Mouse (Mus musculus) lung, postnatal 0 days (tissue): ENCODE data around the gene D030056L22Rik. TPM values are rescaled to one million over a fixed set of nuclear protein-coding genes. Genes with fewer than 3 reads are reported as not detected.

Experiments
- ATAC-seq: fragments of 200-750 bp; cut with Nextera tagmentation; 2 replicates; pipeline ENCODE4 v1.8.0; 2017; ENCODE audit warnings: moderate library complexity
- DNase-seq: peaks from one replicate; pipeline ENCODE4 v3.0.0-alpha.2; 2016; ENCODE audit warnings: low spot score
- H3K27ac ChIP-seq: fragments of 300-500 bp; sonication (generic); 2 replicates; pipeline ENCODE4 v1.5.1; 2014; ENCODE audit warnings: antibody characterized with exemption, mild to moderate bottlenecking, low read length, mixed read lengths
- H3K27me3 ChIP-seq: fragments of 300-500 bp; sonication (generic); replicated peaks from 2 replicates; pipeline ENCODE4 v1.6.1; 2014; ENCODE audit warnings: low read length, mixed read lengths; ENCODE audit not compliant: insufficient read depth
- H3K36me3 ChIP-seq: fragments of 300-500 bp; sonication (generic); 2 replicates; pipeline ENCODE4 v1.6.1; 2014; ENCODE audit warnings: low read length, mixed read lengths; ENCODE audit not compliant: insufficient read depth
- H3K4me1 ChIP-seq: fragments of 300-500 bp; sonication (generic); 2 replicates; pipeline ENCODE4 v1.6.1; 2014; ENCODE audit warnings: antibody characterized with exemption, low read depth, low read length, mixed read lengths; ENCODE audit not compliant: insufficient read depth
- H3K4me2 ChIP-seq: fragments of 300-500 bp; sonication (generic); replicated peaks from 2 replicates; pipeline ENCODE4 v1.6.1; 2014; ENCODE audit warnings: low read depth, mild to moderate bottlenecking, low read length, moderate library complexity, mixed read lengths
- H3K4me3 ChIP-seq: fragments of 300-500 bp; sonication (generic); 2 replicates; pipeline ENCODE4 v1.5.1; 2014; ENCODE audit warnings: low read depth, low read length
- H3K9ac ChIP-seq: fragments of 300-500 bp; sonication (generic); replicated peaks from 2 replicates; pipeline ENCODE4 v1.6.1; 2014; ENCODE audit warnings: low read depth, mild to moderate bottlenecking
- H3K9me3 ChIP-seq: fragments of 300-500 bp; sonication (generic); 2 replicates; pipeline ENCODE4 v1.6.1; 2016; ENCODE audit warnings: low read length, mixed read lengths
- CTCF ChIP-seq: IDR thresholded peaks from 2 replicates; pipeline ENCODE4 v1.5.1; 2016; ENCODE audit warnings: antibody characterized with exemption, mild to moderate bottlenecking
- EP300 ChIP-seq: IDR thresholded peaks from 2 replicates; pipeline ENCODE4 v1.6.1; 2016; ENCODE audit warnings: antibody characterized with exemption, mild to moderate bottlenecking, control low read depth
- WGBS: fragments of 180-500 bp; shearing (Covaris S2); extraction: QIAGEN DNeasy Blood & Tissue Kit; methylation state at CpG from one replicate; pipeline ENCODE4 v1.1.7; 2014; 5-methylcytosine and 5-hydroxymethylcytosine counted together
- polyA plus RNA-seq: library from polyadenylated mRNA; unstranded; fragments of >200 nt; fragmentation: Nextera tagmentation; extraction: Ambion mirVana; gene quantifications from 2 replicates; pipeline ENCODE4 v1.2.1, GENCODE M21; 2015

D030056L22Rik gene
- polyA plus RNA-seq, 1 experiment from 2014 or later: 18.5 TPM

- DNase-seq (peak; percentile 89), ATAC-seq (peak; percentile 97)
- Histone ChIP-seq H3K36me3 (no peaks in the 10 kb centered on the region), H3K9me3 (no peaks in the 10 kb centered on the region), H3K4me3 (no peak overlapping the region), H3K9ac (no peak overlapping the region), H3K27me3 (no peaks in the 10 kb centered on the region), H3K4me1 (no peaks in the 10 kb centered on the region), H3K4me2 (peak overlapping the region; percentile 27; the same call in 1 of the 2 replicates), H3K27ac (0 out of 2 replicates have a peak overlapping the region, but pooled peaks have one; percentile 34)
- peak; percentile 22; the same call in 1 of the 2 replicates for TF ChIP-seq EP300
- TF ChIP-seq CTCF: no peak
- 20% methylated on average over 6 of the region's 6 CpGs for WGBS
These were observed 45.3 kb downstream of the D030056L22Rik start for GRCm38 (mm10) chr19:18758269-18758668.

- ATAC-seq (peak; percentile 56), DNase-seq (peak; percentile 62)
- Histone ChIP-seq H3K4me3 (peak overlapping the region; percentile 10; the same call in 1 of the 2 replicates), H3K9ac (no peak overlapping the region), H3K36me3 (no peaks in the 10 kb centered on the region), H3K4me1 (no peaks in the 10 kb centered on the region), H3K27me3 (no peaks in the 10 kb centered on the region), H3K27ac (peak overlapping the region; percentile 85), H3K9me3 (no peaks in the 10 kb centered on the region), H3K4me2 (peak overlapping the region; percentile 27; the same call in 1 of the 2 replicates)
- whole genome bisulfite sequencing: 26% methylated on average over 9 of the region's 9 CpGs
- TF ChIP-seq EP300 (no peak), CTCF (no peak)
These were observed 45.9 kb downstream of the D030056L22Rik start for GRCm38 (mm10) chr19:18758916-18759315.

DNA sequence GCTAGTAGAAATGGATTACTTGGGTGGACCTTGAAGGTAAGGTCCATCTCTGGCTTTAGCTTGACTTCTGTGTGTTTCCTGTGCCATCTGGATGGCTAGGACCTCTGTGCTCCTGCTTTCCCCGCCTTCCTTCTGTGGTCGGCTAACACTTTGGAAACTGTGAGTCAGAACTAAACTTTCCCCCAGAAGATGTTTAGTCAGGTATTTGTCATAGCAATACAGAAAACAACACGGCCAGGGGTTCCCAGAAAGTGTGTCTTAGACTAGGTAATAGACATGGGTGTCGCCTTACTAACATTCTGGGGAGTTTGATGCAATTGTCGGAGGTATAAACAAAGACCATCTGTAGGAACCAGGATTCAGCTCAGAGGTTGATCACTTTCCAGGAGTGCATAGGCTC is 53.4 kb downstream of the D030056L22Rik start:
- peak; percentile 53 for DNase-seq
- H3K36me3 ChIP-seq: no peaks in the 10 kb centered on the region
- no peak overlapping the region for H3K27ac ChIP-seq
- H3K27me3 ChIP-seq: no peaks in the 10 kb centered on the region
- H3K9ac ChIP-seq: no peak overlapping the region
- H3K9me3 ChIP-seq: no peaks in the 10 kb centered on the region
- 59% methylated on average over 5 of the region's 5 CpGs for WGBS
- TF ChIP-seq EP300 (no peak), CTCF (no peak)
- H3K4me3 ChIP-seq: no peak overlapping the region
- no peaks in the 10 kb centered on the region for H3K4me1 ChIP-seq
- H3K4me2 ChIP-seq: no peak overlapping the region
- ATAC-seq: peak; percentile 56

Other genes with a start within 250 kb of the D030056L22Rik start
- 215 and 248 TPM in 2 replicates for gene Ostf1, start 81.4 kb upstream of the D030056L22Rik start, polyA plus RNA-seq
- gene Nmrk1, start 81.2 kb upstream of the D030056L22Rik start, polyA plus RNA-seq: 5.0 and 7.4 TPM in 2 replicates
- gene Carnmt1, start 42.4 kb upstream of the D030056L22Rik start, polyA plus RNA-seq: 21.1 and 25.1 TPM in 2 replicates
- gene Trpm6, start 36.8 kb downstream of the D030056L22Rik start, polyA plus RNA-seq: 4.5 and 5.7 TPM in 2 replicates